Mouse (Mus musculus) embryonic fibroblast, embryonic 13.5 days (primary cell): ENCODE measurements around the gene Dusp2. TPM values are rescaled to one million over a fixed set of nuclear protein-coding genes. Genes with fewer than 3 reads are reported as not detected.

Experiments used
- H3K27ac ChIP-seq: 2 replicates; pipeline ENCODE4 v1.5.1; 2012; ENCODE audit warnings: low read length, control low read depth, inconsistent platforms; ENCODE audit not compliant: insufficient read depth
- H3K4me1 ChIP-seq: 2 replicates; pipeline ENCODE4 v1.6.1; 2011; ENCODE audit warnings: low read length; ENCODE audit not compliant: control insufficient read depth, insufficient read depth
- H3K4me3 ChIP-seq: 2 replicates; pipeline ENCODE4 v1.5.1; 2011; ENCODE audit warnings: mild to moderate bottlenecking, control low read depth, low read length; ENCODE audit not compliant: insufficient read depth
- CTCF ChIP-seq: IDR thresholded peaks from 2 replicates; pipeline ENCODE4 v1.5.1; 2011; ENCODE audit warnings: mild to moderate bottlenecking, control low read depth, low read length, moderate library complexity, borderline replicate concordance; ENCODE audit not compliant: insufficient read depth
- POLR2A ChIP-seq: IDR thresholded peaks from 2 replicates; pipeline ENCODE4 v1.6.1; 2011; ENCODE audit warnings: low read depth, mild to moderate bottlenecking, control low read depth, low read length, moderate library complexity
- polyA plus RNA-seq: library from polyadenylated mRNA; stranded (reverse); fragments of >200 nt; gene quantifications from 2 replicates; pipeline ENCODE4 v1.2.4, GENCODE M21; 2011; ENCODE audit warnings: low read depth; ENCODE audit not compliant: missing spikeins, insufficient read length

Gene Dusp2
- polyA plus RNA-seq, 1 experiment, result not detected

- TF ChIP-seq CTCF, result peak; percentile 98
- TF ChIP-seq POLR2A, result no peak
- Histone ChIP-seq H3K4me1 (no peaks in the 10 kb centered on the region), H3K4me3 (peak within 1 kb of the TSS; percentile 21), H3K27ac (no peak within 1 kb of the TSS)
Observed at GRCm38 (mm10) chr2:127362459-127363281, 26.7 kb downstream of the Dusp2 start, which contains the start of gene Adra2b. Gene Adra2b, plus strand, starts transcription at chr2:127363208.

DNA sequence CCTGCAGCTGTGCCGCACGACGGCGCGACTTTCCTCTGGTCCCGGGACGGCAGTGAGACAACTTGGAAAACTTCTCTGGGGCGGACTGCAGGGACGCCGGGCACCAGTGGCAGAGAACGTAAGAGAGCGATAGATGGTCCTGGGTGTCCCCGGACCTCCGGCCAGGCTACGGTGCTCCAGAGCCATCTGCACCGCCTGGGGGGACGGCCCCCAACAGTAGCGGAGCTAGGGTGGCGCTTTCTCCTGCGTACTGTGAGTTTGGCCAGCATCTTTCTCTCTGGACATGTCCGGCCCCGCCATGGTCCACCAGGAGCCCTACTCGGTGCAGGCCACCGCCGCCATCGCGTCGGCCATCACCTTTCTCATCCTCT, 27.3 kb downstream of the Dusp2 start:
- no peak overlapping the region for H3K27ac ChIP-seq
- TF ChIP-seq CTCF (no peak), POLR2A (no peak)
- peak overlapping the region; percentile 21 for H3K4me3 ChIP-seq
- no peaks in the 10 kb centered on the region for H3K4me1 ChIP-seq

DNA sequence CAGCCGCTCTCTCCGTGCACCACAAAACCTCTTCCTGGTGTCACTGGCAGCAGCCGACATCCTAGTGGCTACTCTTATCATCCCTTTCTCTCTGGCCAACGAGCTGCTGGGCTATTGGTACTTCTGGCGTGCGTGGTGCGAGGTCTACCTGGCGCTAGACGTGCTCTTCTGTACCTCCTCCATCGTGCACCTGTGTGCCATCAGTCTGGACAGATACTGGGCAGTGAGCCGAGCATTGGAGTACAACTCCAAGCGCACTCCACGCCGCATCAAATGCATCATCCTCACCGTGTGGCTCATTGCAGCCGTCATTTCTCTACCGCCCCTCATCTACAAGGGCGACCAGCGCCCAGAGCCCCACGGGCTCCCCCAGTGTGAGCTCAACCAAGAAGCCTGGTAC, 27.7 kb downstream of the Dusp2 start:
- TF ChIP-seq CTCF (no peak), POLR2A (no peak)
- Histone ChIP-seq H3K27ac (no peak overlapping the region), H3K4me3 (peak overlapping the region; percentile 21; the same call in 1 of the 2 replicates), H3K4me1 (no peaks in the 10 kb centered on the region)

- Histone ChIP-seq H3K4me1 (no peaks in the 10 kb centered on the region), H3K4me3 (no peak overlapping the region), H3K27ac (no peak overlapping the region)
- TF ChIP-seq CTCF (no peak), POLR2A (no peak)
Observed at GRCm38 (mm10) chr2:127364452-127364851, 28.5 kb downstream of the Dusp2 start.

GRCm38 (mm10) chr2:127367126-127367820, 31.3 kb downstream of the Dusp2 start:
- H3K4me3 ChIP-seq, result no peak overlapping the region
- TF ChIP-seq POLR2A (no peak), CTCF (no peak)
- no peaks in the 10 kb centered on the region for H3K4me1 ChIP-seq
- no peak overlapping the region for H3K27ac ChIP-seq

- H3K4me1 ChIP-seq, result no peaks in the 10 kb centered on the region
- TF ChIP-seq POLR2A (no peak), CTCF (no peak)
- no peak overlapping the region for H3K27ac ChIP-seq
- H3K4me3 ChIP-seq, result no peak overlapping the region
Observed at GRCm38 (mm10) chr2:127369703-127370376, 33.9 kb downstream of the Dusp2 start.

GRCm38 (mm10) chr2:127370561-127371483, 34.9 kb downstream of the Dusp2 start:
- Histone ChIP-seq H3K4me3 (no peak overlapping the region), H3K4me1 (no peaks in the 10 kb centered on the region), H3K27ac (no peak overlapping the region)
- TF ChIP-seq POLR2A (no peak), CTCF (no peak)

- Histone ChIP-seq H3K4me1 (no peaks in the 10 kb centered on the region), H3K4me3 (no peak overlapping the region), H3K27ac (no peak overlapping the region)
- no peak for TF ChIP-seq CTCF
- no peak for TF ChIP-seq POLR2A
Observed at GRCm38 (mm10) chr2:127371484-127371861, 35.5 kb downstream of the Dusp2 start.

DNA sequence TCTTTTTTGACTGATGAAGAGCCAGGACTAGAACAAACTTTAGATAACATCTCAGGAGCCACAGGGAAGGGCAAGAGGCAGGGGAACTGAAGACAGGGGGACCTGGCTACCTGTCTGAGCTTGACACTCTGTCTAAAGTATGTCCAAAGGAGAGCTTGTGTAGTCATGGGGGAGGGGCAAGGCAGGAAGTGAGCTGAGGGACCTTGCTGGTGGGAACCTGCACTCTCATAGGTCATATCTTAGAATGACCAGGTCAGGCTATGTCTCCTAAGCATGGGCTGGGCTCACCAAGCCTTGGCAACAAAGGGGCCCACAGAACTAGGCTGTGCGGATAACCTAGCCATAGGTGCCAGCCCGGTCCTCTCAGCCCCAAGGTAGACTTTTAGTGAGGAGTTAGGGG, 36.1 kb downstream of the Dusp2 start:
- Histone ChIP-seq H3K4me1 (no peaks in the 10 kb centered on the region), H3K27ac (no peak overlapping the region), H3K4me3 (no peak overlapping the region)
- TF ChIP-seq POLR2A (no peak), CTCF (no peak)
